Mouse (Mus musculus): Measurements from ENCODE around the gene Myom1. TPM values are rescaled to one million over a fixed set of nuclear protein-coding genes. Genes with fewer than 3 reads are reported as not detected.
"Not testable (repeated sequence)": the region's sequence is repeated elsewhere in the genome, so short reads cannot be mapped to it uniquely, and the experiment has no call there.

Myom1 gene
- 1.2 and 1.3 TPM in 2 replicates for polyA plus RNA-seq (2015; fragmentation: Nextera tagmentation; extraction: Ambion mirVana)

GRCm38 (mm10) chr17:71002081-71002743, at the start of gene Myom1:
Gene Myom1, plus strand, starts transcription at chr17:71002633.
- peak within 1 kb of the TSS; percentile 85 for H3K9ac ChIP-seq
- no peaks in the 10 kb centered on the region for H3K36me3 ChIP-seq (ENCODE audit: poor library complexity, severe bottlenecking)
- WGBS = 0% methylated on average over 59 of the region's 65 CpGs
- H3K9me3 ChIP-seq (replicated peaks) = no peaks in the 10 kb centered on the region
- H3K4me1 ChIP-seq = peaks cover 22% of the 10 kb centered on the region
- H3K27ac ChIP-seq = peak within 1 kb of the TSS; percentile 92
- H3K4me3 ChIP-seq = peak within 1 kb of the TSS; percentile 93
- H3K27me3 ChIP-seq = no peaks in the 10 kb centered on the region
- peak; percentile 96 for ATAC-seq
- peak within 1 kb of the TSS; percentile 77 for H3K4me2 ChIP-seq

- H3K27ac ChIP-seq; H3K36me3 ChIP-seq (ENCODE audit: poor library complexity, severe bottlenecking); H3K9ac ChIP-seq; H3K9me3 ChIP-seq (replicated peaks); H3K4me3 ChIP-seq; H3K27me3 ChIP-seq; H3K4me2 ChIP-seq; H3K4me1 ChIP-seq: not testable (repeated sequence)
- peak; percentile 100 for ATAC-seq
- WGBS = 72% methylated on average over 13 of the region's 13 CpGs
Measured at GRCm38 (mm10) chr17:70963546-70963945, 38.9 kb upstream of the Myom1 start.

GRCm38 (mm10) chr17:70965281-70965680, 37.2 kb upstream of the Myom1 start:
- 91% methylated on average over 2 of the region's 2 CpGs for WGBS

DNA sequence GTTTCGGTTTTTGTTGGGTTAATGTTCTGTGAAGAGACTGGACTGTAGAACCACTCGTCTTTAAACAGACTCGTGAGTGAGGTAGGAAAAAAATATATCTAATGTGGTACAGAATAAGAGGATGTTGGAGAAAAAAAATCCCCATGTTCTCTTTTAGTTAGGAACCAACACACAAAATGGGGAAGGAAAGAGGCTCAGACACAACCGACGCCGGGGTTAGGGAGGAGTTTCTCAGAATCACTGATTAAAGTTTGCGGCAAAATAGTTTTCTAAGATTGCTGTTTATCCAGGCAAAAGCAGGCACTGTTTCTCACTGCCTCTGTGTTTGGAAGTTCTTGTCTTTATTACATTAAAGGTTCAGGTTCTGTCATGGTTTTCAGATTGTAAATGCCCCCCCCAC, 36.3 kb upstream of the Myom1 start:
- H3K4me1 ChIP-seq = peaks cover under 1% of the 10 kb centered on the region; the same call in 1 of the 2 replicates
- ATAC-seq = no peak
- no peak overlapping the region for H3K27ac ChIP-seq
- WGBS = 95% methylated on average over 7 of the region's 7 CpGs
- no peak overlapping the region for H3K4me2 ChIP-seq
- no peaks in the 10 kb centered on the region for H3K27me3 ChIP-seq
- H3K4me3 ChIP-seq = no peak overlapping the region
- no peaks in the 10 kb centered on the region for H3K9me3 ChIP-seq (replicated peaks)
- H3K36me3 ChIP-seq (ENCODE audit: poor library complexity, severe bottlenecking) = no peaks in the 10 kb centered on the region
- H3K9ac ChIP-seq = no peak overlapping the region

More at GRCm38 (mm10) chr17:70965281-70965680, 37.2 kb upstream of the Myom1 start:
- Histone ChIP-seq H3K4me3 (no peak overlapping the region), H3K4me1 (no peaks in the 10 kb centered on the region), H3K27me3 (no peaks in the 10 kb centered on the region), H3K27ac (no peak overlapping the region), H3K9ac (no peak overlapping the region), H3K36me3 (ENCODE audit: poor library complexity, severe bottlenecking) (no peaks in the 10 kb centered on the region), H3K9me3 (replicated peaks) (no peaks in the 10 kb centered on the region), H3K4me2 (no peak overlapping the region)
- ATAC-seq = no peak

DNA sequence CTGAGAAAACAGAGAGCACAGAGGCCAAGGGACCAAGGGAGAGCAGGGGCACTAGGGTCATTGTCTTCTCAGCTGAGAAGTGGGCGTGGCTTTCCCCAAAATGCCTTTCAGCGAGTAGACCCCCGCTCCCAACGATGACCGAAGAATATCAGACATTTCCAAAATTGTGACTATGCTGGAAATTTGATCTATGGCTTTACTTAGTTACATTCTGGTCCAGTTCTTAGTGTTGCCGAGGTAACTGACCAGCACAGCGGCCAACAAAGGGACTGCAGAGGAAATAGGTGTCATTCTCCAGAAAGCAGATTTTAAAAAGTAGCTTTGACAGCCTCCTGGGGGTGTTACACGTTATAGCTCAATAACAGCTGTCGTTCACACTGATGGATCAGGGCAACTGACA, 35.2 kb upstream of the Myom1 start:
- WGBS = 23% methylated on average over 9 of the region's 9 CpGs
- no peak overlapping the region for H3K4me2 ChIP-seq

GRCm38 (mm10) chr17:70967646-70968045, 34.8 kb upstream of the Myom1 start:
- no peak overlapping the region for H3K4me3 ChIP-seq
- no peak overlapping the region for H3K4me2 ChIP-seq
- H3K27me3 ChIP-seq = no peaks in the 10 kb centered on the region
- H3K36me3 ChIP-seq (ENCODE audit: poor library complexity, severe bottlenecking) = no peaks in the 10 kb centered on the region
- peaks cover 3% of the 10 kb centered on the region; the same call in 1 of the 2 replicates for H3K4me1 ChIP-seq
- H3K9me3 ChIP-seq (replicated peaks) = no peaks in the 10 kb centered on the region
- 59% methylated on average over 12 of the region's 12 CpGs for WGBS
- ATAC-seq = no peak
- no peak overlapping the region for H3K27ac ChIP-seq
- no peak overlapping the region for H3K9ac ChIP-seq

More for the DNA sequence above, 35.2 kb upstream of the Myom1 start:
- ATAC-seq = no peak
- no peak overlapping the region for H3K4me3 ChIP-seq
- peaks cover 3% of the 10 kb centered on the region; the same call in 1 of the 2 replicates for H3K4me1 ChIP-seq
- H3K27me3 ChIP-seq = no peaks in the 10 kb centered on the region
- no peak overlapping the region for H3K9ac ChIP-seq
- H3K27ac ChIP-seq = no peak overlapping the region
- no peaks in the 10 kb centered on the region for H3K9me3 ChIP-seq (replicated peaks)
- no peaks in the 10 kb centered on the region for H3K36me3 ChIP-seq (ENCODE audit: poor library complexity, severe bottlenecking)

DNA sequence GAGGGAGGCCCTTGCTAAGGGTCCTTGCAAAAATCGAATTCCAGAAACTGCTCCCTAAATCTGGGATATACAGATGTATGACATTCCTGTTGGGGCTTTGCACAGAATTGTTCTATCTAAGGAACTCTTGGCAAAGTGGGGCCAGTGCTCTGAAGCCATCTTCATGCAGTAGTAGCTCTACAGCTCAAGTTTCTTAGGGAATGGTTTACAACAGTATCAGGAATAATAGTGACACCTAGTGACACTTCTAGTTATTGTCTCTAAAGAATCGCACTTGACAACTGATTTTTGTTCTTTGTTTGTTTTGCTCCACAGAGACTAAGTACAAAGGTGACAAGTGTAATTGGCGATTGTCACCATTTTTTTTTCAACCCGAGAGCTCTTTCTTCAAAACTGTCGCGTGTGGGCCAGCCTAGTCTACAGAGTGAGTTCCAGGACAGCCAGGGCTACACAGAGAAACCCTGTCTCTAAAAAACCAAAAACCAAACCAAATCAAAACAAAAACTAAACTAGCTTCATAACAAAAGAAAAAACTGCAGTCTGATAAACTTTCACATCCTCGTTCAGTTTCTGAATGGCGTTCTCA, 33.7 kb upstream of the Myom1 start:
- Histone ChIP-seq H3K9ac (no peak overlapping the region), H3K36me3 (ENCODE audit: poor library complexity, severe bottlenecking) (peaks cover 8% of the 10 kb centered on the region), H3K4me3 (no peak overlapping the region), H3K9me3 (replicated peaks) (no peaks in the 10 kb centered on the region), H3K4me2 (no peak overlapping the region), H3K4me1 (peaks cover 3% of the 10 kb centered on the region; the same call in 1 of the 2 replicates), H3K27me3 (no peaks in the 10 kb centered on the region), H3K27ac (no peak overlapping the region)
- ATAC-seq = peak; percentile 67
- 27% methylated on average over 8 of the region's 8 CpGs for WGBS

- ATAC-seq = no peak
- no peaks in the 10 kb centered on the region for H3K27me3 ChIP-seq
- H3K9ac ChIP-seq = no peak overlapping the region
- 58% methylated on average over 11 of the region's 11 CpGs for WGBS
- peaks cover 3% of the 10 kb centered on the region; the same call in 1 of the 2 replicates for H3K4me1 ChIP-seq
- no peak overlapping the region for H3K4me2 ChIP-seq
- H3K4me3 ChIP-seq = no peak overlapping the region
- no peaks in the 10 kb centered on the region for H3K9me3 ChIP-seq (replicated peaks)
- no peak overlapping the region for H3K27ac ChIP-seq
- H3K36me3 ChIP-seq (ENCODE audit: poor library complexity, severe bottlenecking) = peaks cover 33% of the 10 kb centered on the region
Measured at GRCm38 (mm10) chr17:70971206-70971605, 31.2 kb upstream of the Myom1 start.

DNA sequence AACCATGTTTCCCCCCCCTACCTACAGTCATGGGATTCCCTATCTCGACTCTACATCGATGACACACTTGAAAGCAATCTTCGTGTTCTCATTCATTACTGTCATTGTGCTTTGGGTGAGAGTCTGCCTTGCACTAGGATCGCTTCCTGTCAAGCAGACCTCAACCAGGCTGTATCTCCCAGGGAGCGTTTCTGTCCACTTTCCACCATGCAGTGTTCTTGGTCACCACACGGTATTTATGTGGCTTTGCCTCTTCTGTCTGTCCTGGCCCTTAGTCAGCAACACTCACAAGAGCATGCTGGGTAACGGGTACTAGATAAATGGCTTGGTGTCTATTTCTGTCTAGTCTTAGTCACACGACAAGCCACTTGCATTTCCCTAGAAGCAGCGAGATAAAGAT, 29.0 kb upstream of the Myom1 start:
- peaks cover 43% of the 10 kb centered on the region for H3K36me3 ChIP-seq (ENCODE audit: poor library complexity, severe bottlenecking)
- no peaks in the 10 kb centered on the region for H3K9me3 ChIP-seq (replicated peaks)
- no peak overlapping the region for H3K4me2 ChIP-seq
- ATAC-seq = no peak
- H3K4me1 ChIP-seq = peaks cover 3% of the 10 kb centered on the region; the same call in 1 of the 2 replicates
- no peaks in the 10 kb centered on the region for H3K27me3 ChIP-seq
- no peak overlapping the region for H3K4me3 ChIP-seq
- no peak overlapping the region for H3K9ac ChIP-seq
- H3K27ac ChIP-seq = no peak overlapping the region
- 92% methylated on average over 9 of the region's 9 CpGs for WGBS

DNA sequence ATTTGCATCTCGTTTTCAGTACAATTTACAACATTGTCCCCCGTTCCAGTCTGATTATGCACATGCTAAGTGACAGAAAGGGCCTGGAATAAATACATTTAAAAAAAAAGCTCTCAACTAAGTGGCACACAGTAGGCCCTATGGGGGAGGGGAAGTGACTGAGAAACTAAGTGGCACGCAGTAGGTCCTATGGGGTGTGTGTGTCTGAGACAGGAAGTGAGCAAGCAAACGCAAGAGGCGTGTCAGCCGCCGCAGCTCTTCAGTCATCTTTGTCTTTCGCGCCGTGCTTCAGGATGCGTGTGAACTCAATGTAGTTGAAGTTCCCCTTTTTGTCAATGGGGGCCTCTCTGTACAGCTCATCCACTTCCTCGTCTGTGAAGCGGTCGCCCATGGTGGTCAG, 28.4 kb upstream of the Myom1 start:
- not testable (repeated sequence) for H3K4me1 ChIP-seq; H3K27me3 ChIP-seq; H3K9me3 ChIP-seq (replicated peaks); H3K4me3 ChIP-seq; H3K9ac ChIP-seq; H3K27ac ChIP-seq; H3K4me2 ChIP-seq; ATAC-seq
- H3K36me3 ChIP-seq (ENCODE audit: poor library complexity, severe bottlenecking) = peaks cover 43% of the 10 kb centered on the region
- WGBS = 93% methylated on average over 14 of the region's 14 CpGs

DNA sequence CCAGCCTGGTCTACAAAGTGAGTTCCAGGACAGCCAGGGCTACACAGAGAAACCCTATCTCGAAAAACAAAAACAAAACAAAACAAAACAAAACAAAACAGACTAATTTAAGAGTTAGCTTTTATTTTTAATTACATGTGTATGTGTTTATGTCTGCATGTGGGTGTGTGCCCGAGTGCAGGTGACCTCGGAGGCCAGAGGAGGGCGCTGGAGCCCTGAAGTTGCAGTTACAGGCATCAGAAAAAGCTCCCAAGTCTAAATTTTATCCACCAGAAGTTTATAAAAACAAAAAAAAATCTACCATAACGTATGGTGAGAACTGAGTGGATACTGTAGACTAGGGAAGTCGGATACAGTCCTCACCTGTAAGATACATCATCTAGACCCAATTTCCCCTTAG, 24.6 kb upstream of the Myom1 start:
- Histone ChIP-seq H3K4me1 (no peaks in the 10 kb centered on the region), H3K27me3 (no peaks in the 10 kb centered on the region), H3K9ac (no peak overlapping the region), H3K27ac (no peak overlapping the region), H3K4me2 (no peak overlapping the region), H3K4me3 (no peak overlapping the region), H3K9me3 (replicated peaks) (0 out of 2 replicates have a peak, but pooled peaks cover 3% of the 10 kb centered on the region), H3K36me3 (ENCODE audit: poor library complexity, severe bottlenecking) (peaks cover 75% of the 10 kb centered on the region)
- 90% methylated on average over 6 of the region's 6 CpGs for WGBS
- no peak for ATAC-seq

DNA sequence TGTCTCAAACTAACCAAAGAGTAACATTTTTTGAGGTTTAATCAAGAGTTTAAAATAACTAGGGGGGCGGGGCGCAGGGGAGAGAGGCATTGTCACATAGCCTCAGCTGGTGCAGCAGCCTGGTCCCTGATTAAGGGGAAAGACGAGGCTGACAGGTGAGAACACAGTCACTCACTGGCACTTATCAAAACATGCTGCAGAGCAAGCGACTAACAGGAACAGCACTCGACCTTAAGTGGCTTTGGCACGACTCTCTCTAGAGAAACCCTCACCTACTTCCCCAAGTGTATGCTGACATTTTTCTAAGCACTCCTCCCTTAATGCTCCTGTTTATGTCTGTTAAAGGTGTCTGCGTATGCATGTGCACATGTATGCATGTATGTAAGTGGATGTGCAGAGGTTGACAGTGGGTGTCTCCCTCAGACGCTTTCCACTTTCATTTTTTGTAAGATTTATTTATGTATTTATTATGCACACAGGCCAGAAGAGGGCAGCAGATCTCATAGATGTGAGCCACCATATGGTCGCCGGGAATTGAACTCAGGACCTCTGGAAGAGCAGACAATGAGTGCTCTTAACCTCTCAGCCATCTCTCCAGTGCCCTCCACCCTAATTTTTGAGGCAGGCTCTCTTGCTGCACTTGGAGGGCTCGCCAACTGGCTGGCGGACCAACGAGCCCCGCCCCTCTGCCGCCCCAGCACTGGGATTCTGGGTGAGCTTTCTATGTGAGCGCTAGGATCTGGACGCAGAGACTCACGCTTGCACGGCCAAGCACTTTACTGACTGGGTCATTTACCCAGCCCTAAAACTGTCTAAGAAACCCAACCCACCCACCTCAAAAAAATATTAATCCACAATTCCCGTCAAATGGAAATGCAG, 22.8 kb upstream of the Myom1 start:
- H3K4me1 ChIP-seq = no peaks in the 10 kb centered on the region
- no peak overlapping the region for H3K4me2 ChIP-seq
- H3K9me3 ChIP-seq (replicated peaks) = 0 out of 2 replicates have a peak, but pooled peaks cover 3% of the 10 kb centered on the region
- H3K4me3 ChIP-seq = no peak overlapping the region
- H3K9ac ChIP-seq = no peak overlapping the region
- H3K27me3 ChIP-seq = no peaks in the 10 kb centered on the region
- WGBS = 90% methylated on average over 20 of the region's 20 CpGs
- no peak overlapping the region for H3K27ac ChIP-seq
- H3K36me3 ChIP-seq (ENCODE audit: poor library complexity, severe bottlenecking) = peaks cover 59% of the 10 kb centered on the region
- ATAC-seq = no peak

Measured in forebrain, embryonic 13.5 days (tissue).